Mouse (Mus musculus) kidney, embryonic 14.5 days (tissue): ENCODE data around the gene Optc. TPM values are rescaled to one million over a fixed set of nuclear protein-coding genes. Genes with fewer than 3 reads are reported as not detected.

Experiments used
- ATAC-seq: fragments of 200-750 bp; cut with Nextera tagmentation; 2 replicates; pipeline ENCODE4 v1.8.0; 2017; ENCODE audit warnings: moderate number of reproducible peaks, mild to moderate bottlenecking, moderate TSS enrichment, moderate library complexity; ENCODE audit not compliant: low FRiP score, low TSS enrichment
- H3K27ac ChIP-seq: fragments of 300-500 bp; sonication (generic); 2 replicates; pipeline ENCODE4 v1.5.1; 2014; ENCODE audit warnings: low read depth, mild to moderate bottlenecking, low read length, moderate library complexity, mixed read lengths
- H3K27me3 ChIP-seq: fragments of 300-500 bp; sonication (generic); 2 replicates; pipeline ENCODE4 v1.6.1; 2014; ENCODE audit warnings: mild to moderate bottlenecking, low read length; ENCODE audit not compliant: control insufficient read depth, insufficient read depth
- H3K36me3 ChIP-seq: fragments of 300-500 bp; sonication (generic); 2 replicates; pipeline ENCODE4 v1.6.1; 2014; ENCODE audit warnings: low read length, mixed read lengths; ENCODE audit not compliant: control insufficient read depth, insufficient read depth
- H3K4me1 ChIP-seq: fragments of 300-500 bp; sonication (generic); 2 replicates; pipeline ENCODE4 v1.6.1; 2014; ENCODE audit warnings: low read length, mixed read lengths; ENCODE audit not compliant: control insufficient read depth, insufficient read depth
- H3K4me2 ChIP-seq: fragments of 300-500 bp; sonication (generic); replicated peaks from 2 replicates; pipeline ENCODE4 v1.6.1; 2014; ENCODE audit warnings: low read depth, mild to moderate bottlenecking, low read length
- H3K4me3 ChIP-seq: fragments of 300-500 bp; sonication (generic); 2 replicates; pipeline ENCODE4 v1.5.1; 2014; ENCODE audit warnings: mild to moderate bottlenecking, low read length
- H3K9ac ChIP-seq: fragments of 300-500 bp; sonication (generic); 2 replicates; pipeline ENCODE4 v1.6.1; 2014; ENCODE audit warnings: low read depth, mild to moderate bottlenecking, low read length, moderate library complexity
- H3K9me3 ChIP-seq: fragments of 300-500 bp; sonication (generic); 2 replicates; pipeline ENCODE4 v1.6.1; 2016; ENCODE audit warnings: low read length; ENCODE audit not compliant: control insufficient read depth
- WGBS: fragments of 180-500 bp; shearing (Covaris S2); extraction: QIAGEN DNeasy Blood & Tissue Kit; methylation state at CpG from one replicate; pipeline ENCODE4 v1.1.7; 2014; 5-methylcytosine and 5-hydroxymethylcytosine counted together
- polyA plus RNA-seq: library from polyadenylated mRNA; unstranded; fragments of >200 nt; fragmentation: Nextera tagmentation; extraction: Ambion mirVana; gene quantifications from 2 replicates; pipeline ENCODE4 v1.2.1, GENCODE M21; 2014

Gene Optc
- polyA plus RNA-seq, 1 experiment from 2014 or later, result not detected

DNA sequence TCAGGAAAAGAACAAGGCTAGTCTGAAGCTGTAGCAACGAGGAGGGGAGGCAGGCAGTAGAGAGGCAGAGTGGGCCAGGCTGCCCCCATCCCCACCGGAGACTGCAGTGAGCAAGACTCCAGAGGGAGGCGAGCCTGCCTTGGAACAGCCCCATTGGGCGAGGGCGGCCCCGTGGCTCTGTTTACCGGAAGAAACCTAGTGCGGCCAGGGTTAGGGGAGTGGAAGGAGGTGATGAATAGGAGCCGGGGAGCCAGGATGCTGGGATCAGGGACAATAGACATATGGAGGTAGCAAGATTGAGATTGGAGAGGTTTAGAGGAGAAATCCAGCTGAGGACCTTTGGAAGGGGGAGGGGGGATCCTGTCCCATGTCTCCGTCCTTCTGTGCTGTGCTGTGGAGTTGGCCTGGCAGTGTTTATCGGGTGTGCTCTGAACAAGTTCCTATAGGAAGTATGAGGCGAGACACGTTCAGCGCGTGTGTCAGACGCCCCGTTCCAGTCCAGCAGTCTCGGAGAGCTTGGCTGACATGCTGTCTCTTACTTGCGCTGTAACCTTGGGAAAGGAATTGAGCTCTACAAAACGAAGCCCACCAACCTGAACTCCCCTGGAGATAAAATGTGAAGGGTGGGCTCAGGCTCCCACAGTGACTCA, 17.7 kb downstream of the Optc start:
- H3K27ac ChIP-seq, result no peak overlapping the region
- 0 out of 2 replicates have a peak, but pooled peaks cover 3% of the 10 kb centered on the region for H3K27me3 ChIP-seq
- peak overlapping the region; percentile 35 for H3K4me2 ChIP-seq
- H3K9ac ChIP-seq, result no peak overlapping the region; the same call in 1 of the 2 replicates
- WGBS, result 11% methylated on average over 20 of the region's 20 CpGs
- H3K9me3 ChIP-seq, result no peaks in the 10 kb centered on the region
- H3K4me3 ChIP-seq, result no peak overlapping the region; the same call in 1 of the 2 replicates
- H3K4me1 ChIP-seq, result peaks cover 44% of the 10 kb centered on the region
- no peaks in the 10 kb centered on the region for H3K36me3 ChIP-seq
- no peak for ATAC-seq

- ATAC-seq, result no peak
- H3K36me3 ChIP-seq, result no peaks in the 10 kb centered on the region
- H3K27me3 ChIP-seq, result 0 out of 2 replicates have a peak, but pooled peaks cover 3% of the 10 kb centered on the region
- no peak overlapping the region for H3K27ac ChIP-seq
- H3K4me2 ChIP-seq, result peak overlapping the region; percentile 8; the same call in 1 of the 2 replicates
- no peaks in the 10 kb centered on the region for H3K9me3 ChIP-seq
- peaks cover 49% of the 10 kb centered on the region for H3K4me1 ChIP-seq
- no peak overlapping the region for H3K4me3 ChIP-seq
- 71% methylated on average over 5 of the region's 5 CpGs for whole genome bisulfite sequencing
- H3K9ac ChIP-seq, result no peak overlapping the region
These were observed 20.1 kb downstream of the Optc start for GRCm38 (mm10) chr1:133887538-133888250.

- Histone ChIP-seq H3K9me3 (no peaks in the 10 kb centered on the region), H3K27ac (no peak overlapping the region), H3K9ac (0 out of 2 replicates have a peak overlapping the region, but pooled peaks have one; percentile 25), H3K4me3 (no peak overlapping the region), H3K4me1 (peaks cover 45% of the 10 kb centered on the region), H3K4me2 (peak overlapping the region; percentile 8; the same call in 1 of the 2 replicates), H3K36me3 (no peaks in the 10 kb centered on the region), H3K27me3 (0 out of 2 replicates have a peak, but pooled peaks cover 3% of the 10 kb centered on the region)
- 5% methylated on average over 8 of the region's 8 CpGs for WGBS
- no peak for ATAC-seq
These were observed 20.8 kb downstream of the Optc start for GRCm38 (mm10) chr1:133887044-133887443.

DNA sequence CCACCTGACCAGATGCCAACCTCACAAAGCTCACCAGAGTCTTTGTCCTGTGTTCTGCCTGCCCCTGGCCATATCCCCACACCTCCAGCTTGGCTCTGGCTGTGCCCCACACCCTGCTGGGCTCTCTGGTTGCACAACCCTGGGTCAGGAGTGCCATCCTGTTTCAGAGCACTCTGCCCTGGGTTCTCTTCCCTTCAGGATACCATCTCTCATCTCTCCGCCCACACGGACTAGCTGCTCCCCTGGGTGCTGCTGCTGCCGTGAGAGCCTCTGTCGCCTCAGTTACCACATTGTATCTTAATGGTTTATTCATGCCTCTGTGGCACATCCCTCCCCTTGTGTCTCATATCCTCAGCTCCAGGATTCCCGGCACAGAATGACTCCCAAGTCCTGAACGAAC, 21.4 kb downstream of the Optc start:
- no peak overlapping the region for H3K9ac ChIP-seq
- H3K27me3 ChIP-seq, result 0 out of 2 replicates have a peak, but pooled peaks cover 3% of the 10 kb centered on the region
- no peaks in the 10 kb centered on the region for H3K36me3 ChIP-seq
- no peak for ATAC-seq
- H3K27ac ChIP-seq, result no peak overlapping the region
- no peak overlapping the region for H3K4me2 ChIP-seq
- WGBS, result 40% methylated on average over 6 of the region's 6 CpGs
- H3K9me3 ChIP-seq, result no peaks in the 10 kb centered on the region
- H3K4me3 ChIP-seq, result no peak overlapping the region
- H3K4me1 ChIP-seq, result peaks cover 38% of the 10 kb centered on the region

DNA sequence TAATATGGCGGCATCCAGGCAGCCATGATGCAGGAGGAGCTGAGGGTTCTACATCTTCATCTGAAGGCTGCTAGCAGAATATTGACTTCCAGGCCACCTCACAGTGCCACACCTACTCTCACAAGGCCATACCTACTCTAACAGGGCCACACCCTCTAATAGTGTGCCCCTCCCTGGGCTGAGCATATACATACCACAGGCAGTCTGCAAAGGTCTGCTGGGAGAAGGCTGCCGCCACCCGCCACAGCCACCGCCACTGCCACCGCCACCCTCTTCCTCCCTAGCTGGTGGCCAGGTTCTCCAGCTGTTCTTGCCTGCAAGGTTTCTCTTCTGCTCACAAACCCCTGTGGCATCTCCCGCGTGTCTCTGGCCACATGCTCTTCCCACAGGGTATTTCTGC, 22.0 kb downstream of the Optc start:
- Histone ChIP-seq H3K4me2 (no peak overlapping the region), H3K27ac (no peak overlapping the region), H3K9me3 (no peaks in the 10 kb centered on the region), H3K36me3 (no peaks in the 10 kb centered on the region), H3K9ac (no peak overlapping the region), H3K27me3 (0 out of 2 replicates have a peak, but pooled peaks cover 3% of the 10 kb centered on the region), H3K4me1 (peaks cover 34% of the 10 kb centered on the region), H3K4me3 (no peak overlapping the region)
- ATAC-seq, result no peak
- 96% methylated on average over 7 of the region's 7 CpGs for WGBS

DNA sequence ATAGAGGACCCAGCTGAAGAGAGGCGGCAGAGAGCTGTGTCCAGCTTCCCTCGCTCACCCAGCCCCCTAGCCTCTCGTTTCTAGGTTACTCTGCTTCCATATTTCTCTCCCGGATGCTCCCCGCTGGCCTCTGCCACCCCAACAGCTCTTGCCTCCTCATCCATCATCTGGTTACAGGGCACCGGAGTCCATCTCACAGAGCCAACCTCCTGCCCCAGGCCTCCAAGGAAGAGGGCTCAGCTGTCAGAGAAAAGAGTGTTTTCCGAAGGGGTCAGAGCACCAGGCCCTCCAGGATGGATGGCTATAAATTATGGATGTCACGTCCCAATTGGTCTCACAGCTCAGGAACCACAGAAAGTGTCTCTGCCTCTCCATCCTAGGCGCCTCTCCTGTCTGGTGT, 23.1 kb downstream of the Optc start:
- Histone ChIP-seq H3K27me3 (0 out of 2 replicates have a peak, but pooled peaks cover 3% of the 10 kb centered on the region), H3K4me3 (no peak overlapping the region), H3K4me2 (no peak overlapping the region), H3K4me1 (peaks cover 24% of the 10 kb centered on the region), H3K36me3 (no peaks in the 10 kb centered on the region), H3K9ac (no peak overlapping the region), H3K9me3 (no peaks in the 10 kb centered on the region), H3K27ac (no peak overlapping the region)
- WGBS, result 22% methylated on average over 9 of the region's 9 CpGs
- ATAC-seq, result no peak

GRCm38 (mm10) chr1:133884090-133884489, 23.7 kb downstream of the Optc start:
- no peak overlapping the region for H3K4me2 ChIP-seq
- H3K27ac ChIP-seq, result no peak overlapping the region
- no peak overlapping the region for H3K4me3 ChIP-seq
- no peaks in the 10 kb centered on the region for H3K9me3 ChIP-seq
- 39% methylated on average over 6 of the region's 6 CpGs for WGBS
- 0 out of 2 replicates have a peak, but pooled peaks cover 3% of the 10 kb centered on the region for H3K27me3 ChIP-seq
- no peak overlapping the region for H3K9ac ChIP-seq
- peaks cover 23% of the 10 kb centered on the region for H3K4me1 ChIP-seq
- H3K36me3 ChIP-seq, result no peaks in the 10 kb centered on the region
- no peak for ATAC-seq

GRCm38 (mm10) chr1:133882283-133883217, 25.2 kb downstream of the Optc start:
- no peaks in the 10 kb centered on the region for H3K9me3 ChIP-seq
- WGBS, result 34% methylated on average over 11 of the region's 11 CpGs
- no peak overlapping the region for H3K27ac ChIP-seq
- peak; percentile 55 for ATAC-seq
- no peaks in the 10 kb centered on the region for H3K36me3 ChIP-seq
- no peak overlapping the region for H3K9ac ChIP-seq
- H3K4me1 ChIP-seq, result peaks cover 37% of the 10 kb centered on the region
- no peaks in the 10 kb centered on the region for H3K27me3 ChIP-seq
- H3K4me3 ChIP-seq, result no peak overlapping the region
- H3K4me2 ChIP-seq, result no peak overlapping the region
